Mouse (Mus musculus) midbrain, embryonic 15.5 days (tissue): ENCODE results near the gene Hsf4. TPM values are rescaled to one million over a fixed set of nuclear protein-coding genes. Genes with fewer than 3 reads are reported as not detected.
A peak's percentile ranks its signal among the peaks of the same experiment; 100 is the strongest.

Experiments used
- ATAC-seq: fragments of 200-750 bp; cut with Nextera tagmentation; replicated peaks from 2 replicates; pipeline ENCODE4 v1.8.0; 2017; ENCODE audit warnings: moderate TSS enrichment
- H3K27ac ChIP-seq: fragments of 300-500 bp; sonication (generic); 2 replicates; pipeline ENCODE4 v1.5.1; 2015; ENCODE audit warnings: mild to moderate bottlenecking, inconsistent platforms
- H3K27me3 ChIP-seq: fragments of 300-500 bp; sonication (generic); replicated peaks from 2 replicates; pipeline ENCODE4 v1.6.1; 2015; ENCODE audit warnings: inconsistent platforms
- H3K36me3 ChIP-seq: fragments of 300-500 bp; sonication (generic); replicated peaks from 2 replicates; pipeline ENCODE4 v1.6.1; 2015; ENCODE audit warnings: inconsistent platforms
- H3K4me1 ChIP-seq: fragments of 300-500 bp; sonication (generic); 2 replicates; pipeline ENCODE4 v1.6.1; 2015; ENCODE audit warnings: inconsistent platforms
- H3K4me2 ChIP-seq: fragments of 300-500 bp; sonication (generic); 2 replicates; pipeline ENCODE4 v1.6.1; 2015; ENCODE audit warnings: inconsistent platforms, mild to moderate bottlenecking, moderate library complexity
- H3K4me3 ChIP-seq: fragments of 300-500 bp; sonication (generic); 2 replicates; pipeline ENCODE4 v1.5.1; 2015; ENCODE audit warnings: mild to moderate bottlenecking, inconsistent platforms
- H3K9ac ChIP-seq: fragments of 300-500 bp; sonication (generic); 2 replicates; pipeline ENCODE4 v1.6.1; 2015; ENCODE audit warnings: mild to moderate bottlenecking, inconsistent platforms
- H3K9me3 ChIP-seq: fragments of 300-500 bp; sonication (generic); 2 replicates; pipeline ENCODE4 v1.6.1; 2016; ENCODE audit warnings: inconsistent platforms
- WGBS: fragments of 180-500 bp; shearing (Covaris S2); methylation state at CpG from one replicate; pipeline ENCODE4 v1.1.7; 2015; ENCODE audit warnings: mixed read lengths; 5-methylcytosine and 5-hydroxymethylcytosine counted together
- polyA plus RNA-seq: library from polyadenylated mRNA; unstranded; fragments of >200 nt; fragmentation: Nextera tagmentation; extraction: Ambion mirVana; gene quantifications from 2 replicates; pipeline ENCODE4 v1.2.1, GENCODE M21; 2015

Hsf4 gene
- polyA plus RNA-seq, 1 experiment from 2014 or later: 0.25 TPM

DNA sequence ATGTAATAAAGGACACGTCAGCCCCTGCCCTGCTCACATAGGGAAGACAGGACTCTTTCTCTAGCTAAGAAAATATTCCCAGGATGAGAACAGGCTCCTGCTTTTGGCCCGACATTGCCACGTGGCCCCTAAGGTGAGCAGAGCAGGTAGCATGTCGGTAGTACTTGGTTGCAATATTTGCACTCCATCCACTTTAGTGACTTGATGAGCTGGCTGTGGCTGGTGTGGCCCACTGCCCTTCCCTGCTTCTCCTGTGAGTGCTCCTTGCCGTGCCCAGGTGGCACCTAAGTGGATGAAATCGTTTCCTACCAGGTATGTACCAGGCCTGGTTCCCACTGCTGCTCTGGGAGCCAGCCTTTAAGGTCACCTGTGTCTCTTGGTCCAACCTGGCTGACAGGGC lies 17.6 kb upstream of the Hsf4 start:
- Histone ChIP-seq H3K4me3 (no peak overlapping the region), H3K27ac (no peak overlapping the region), H3K9ac (no peak overlapping the region), H3K27me3 (peaks cover 12% of the 10 kb centered on the region), H3K9me3 (no peaks in the 10 kb centered on the region), H3K36me3 (peaks cover 33% of the 10 kb centered on the region), H3K4me2 (no peak overlapping the region), H3K4me1 (peaks cover 16% of the 10 kb centered on the region)
- WGBS: 95% methylated on average over 6 of the region's 6 CpGs
- no peak for ATAC-seq

DNA sequence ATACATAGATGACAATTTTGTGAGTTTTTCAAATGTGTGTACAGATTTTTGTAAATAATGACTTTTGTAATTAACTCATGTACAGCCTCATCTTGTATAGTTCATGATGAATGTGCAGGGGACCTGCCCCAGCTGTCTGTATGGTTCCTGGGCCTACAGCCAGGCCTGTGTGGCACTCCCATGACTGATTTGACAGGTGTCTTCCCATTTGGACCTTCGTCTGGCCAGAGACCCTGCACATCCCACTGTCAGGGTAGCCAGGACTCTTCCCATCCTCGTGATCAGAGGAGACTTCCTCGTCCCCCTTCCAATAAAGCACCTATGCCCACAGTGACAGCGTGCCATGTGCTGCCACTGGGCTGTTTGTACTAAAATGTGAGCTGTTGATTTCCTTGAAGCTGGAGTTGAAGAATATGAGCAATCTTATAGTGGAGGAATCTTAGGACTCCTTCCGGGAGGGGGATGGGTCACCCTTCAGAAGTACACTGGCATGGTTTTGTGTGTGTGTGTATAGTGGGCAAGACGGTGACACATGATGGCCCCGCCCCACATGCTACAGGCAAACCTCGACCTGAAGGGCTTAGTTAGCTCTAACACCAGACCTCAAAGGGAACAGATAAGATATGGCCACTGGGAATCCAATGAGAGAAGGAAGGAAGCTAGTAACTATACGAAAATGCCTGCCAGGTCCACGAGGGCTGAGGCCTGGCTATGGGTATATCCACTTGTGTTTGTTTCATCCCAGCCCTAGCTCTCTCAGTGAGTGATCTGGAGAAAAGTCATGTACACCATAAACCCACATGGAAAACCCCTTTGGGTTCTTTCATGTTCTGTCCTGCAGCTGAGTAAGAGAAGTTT lies 16.7 kb upstream of the Hsf4 start:
- Histone ChIP-seq H3K36me3 (peaks cover 29% of the 10 kb centered on the region), H3K27ac (no peak overlapping the region), H3K9ac (no peak overlapping the region), H3K4me1 (peaks cover 16% of the 10 kb centered on the region), H3K9me3 (no peaks in the 10 kb centered on the region), H3K27me3 (peaks cover 19% of the 10 kb centered on the region), H3K4me2 (0 out of 2 replicates have a peak overlapping the region, but pooled peaks have one; percentile 90), H3K4me3 (no peak overlapping the region)
- ATAC-seq: no peak
- 93% methylated on average over 10 of the region's 10 CpGs for WGBS

DNA sequence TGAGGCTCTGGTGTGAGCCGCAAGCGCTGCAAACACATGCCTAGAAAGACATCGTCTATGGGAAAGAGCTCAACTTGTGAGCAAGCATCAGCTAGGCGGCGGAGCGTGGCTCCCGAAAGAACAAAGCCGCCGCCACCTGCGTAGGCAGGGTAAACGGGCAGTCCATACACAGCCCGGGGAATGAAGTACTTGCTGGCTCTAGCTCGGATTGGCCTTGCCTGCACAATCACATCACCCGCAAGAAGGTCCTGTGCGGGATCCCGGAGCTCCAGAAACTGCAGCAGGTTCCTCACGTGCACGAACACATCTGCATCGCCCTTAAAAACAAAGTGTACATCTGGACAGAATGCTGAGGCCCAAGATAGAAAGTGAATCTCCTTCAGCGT lies 15.8 kb upstream of the Hsf4 start:
- H3K9me3 ChIP-seq: no peaks in the 10 kb centered on the region
- H3K27ac ChIP-seq: no peak overlapping the region
- peak overlapping the region; percentile 90 for H3K4me2 ChIP-seq
- H3K27me3 ChIP-seq: peaks cover 28% of the 10 kb centered on the region
- H3K4me1 ChIP-seq: peaks cover 18% of the 10 kb centered on the region
- H3K9ac ChIP-seq: peak overlapping the region; percentile 53; the same call in 1 of the 2 replicates
- WGBS: 30% methylated on average over 20 of the region's 20 CpGs
- peak overlapping the region; percentile 53 for H3K4me3 ChIP-seq
- H3K36me3 ChIP-seq: peaks cover 24% of the 10 kb centered on the region
- peak; percentile 41 for ATAC-seq

DNA sequence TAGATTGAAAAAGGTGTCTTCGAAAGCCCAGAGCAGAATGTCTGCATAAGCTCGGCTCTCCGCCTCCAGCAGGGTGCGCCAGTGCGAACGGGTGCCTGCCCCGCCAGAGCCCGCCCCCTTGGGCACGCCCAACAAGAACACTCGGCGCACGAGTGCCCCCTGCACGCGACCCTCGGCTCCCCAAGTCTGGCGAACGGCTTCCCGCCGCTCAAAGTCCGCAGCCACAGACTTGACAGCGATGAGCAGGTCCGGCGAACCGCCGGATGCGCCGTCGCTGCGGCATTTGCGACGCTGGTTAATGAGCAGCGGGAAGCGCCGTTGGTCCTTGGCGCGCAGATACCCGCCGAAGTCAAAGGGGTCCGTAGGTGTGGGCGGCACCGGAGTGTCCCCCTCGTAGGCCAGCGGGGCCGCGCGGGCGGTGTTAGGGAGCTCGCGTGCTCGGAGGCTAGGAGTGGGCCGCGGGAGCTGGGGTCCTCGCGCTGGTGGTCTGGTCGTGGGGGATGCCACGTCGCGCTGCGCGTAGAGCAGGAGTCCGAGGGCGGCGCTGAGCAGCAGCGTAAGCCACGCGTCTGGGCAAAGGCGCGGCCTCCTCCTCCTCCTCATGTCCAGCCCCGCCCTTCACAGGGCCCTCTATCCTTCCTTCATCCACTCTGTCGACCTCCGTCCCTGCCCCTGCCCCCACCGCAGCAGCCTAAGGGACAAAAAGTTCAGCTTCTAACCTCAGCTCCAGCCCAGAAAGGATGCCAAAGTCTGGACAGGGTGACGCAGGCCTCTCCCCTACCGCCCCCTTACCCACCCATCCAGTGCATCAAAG lies 15.2 kb upstream of the Hsf4 start:
- Histone ChIP-seq H3K4me3 (peak overlapping the region; percentile 53), H3K27ac (peak overlapping the region; percentile 53; the same call in 1 of the 2 replicates), H3K9me3 (no peaks in the 10 kb centered on the region), H3K27me3 (peaks cover 34% of the 10 kb centered on the region), H3K4me2 (peak overlapping the region; percentile 90), H3K4me1 (peaks cover 24% of the 10 kb centered on the region), H3K36me3 (peaks cover 22% of the 10 kb centered on the region), H3K9ac (peak overlapping the region; percentile 53)
- under 1% methylated on average over 74 of the region's 74 CpGs for WGBS
- ATAC-seq: peak; percentile 85

DNA sequence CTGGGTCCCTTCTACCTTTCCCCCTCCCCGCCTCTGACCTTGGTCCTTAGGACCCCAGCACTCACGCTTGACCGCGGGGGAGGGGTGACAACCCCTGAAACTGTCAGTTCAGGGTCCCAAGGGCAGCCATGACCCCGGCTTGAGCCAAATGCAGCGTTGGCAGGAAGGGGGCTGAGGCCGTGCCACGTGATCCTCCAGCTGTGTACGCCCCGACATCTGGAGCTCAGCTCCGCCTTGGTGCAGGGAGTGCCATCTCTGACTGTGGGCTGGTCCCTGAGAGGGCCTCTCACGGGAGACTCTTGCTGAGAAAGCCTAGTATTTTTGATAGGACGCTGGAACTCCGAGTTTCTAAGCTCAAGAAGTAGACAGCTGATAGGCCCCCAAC lies 14.6 kb upstream of the Hsf4 start, which contains the start of gene B3gnt9:
B3gnt9 (minus strand) TSS at position 188 of the 385 bp plus-strand sequence.
- H3K4me2 ChIP-seq: peak within 1 kb of the TSS; percentile 90
- H3K27me3 ChIP-seq: peaks cover 39% of the 10 kb centered on the region
- no peaks in the 10 kb centered on the region for H3K9me3 ChIP-seq
- peak; percentile 24 for ATAC-seq
- H3K4me3 ChIP-seq: peak within 1 kb of the TSS; percentile 53
- peaks cover 30% of the 10 kb centered on the region for H3K4me1 ChIP-seq
- peak within 1 kb of the TSS; percentile 53; the same call in 1 of the 2 replicates for H3K27ac ChIP-seq
- H3K9ac ChIP-seq: peak within 1 kb of the TSS; percentile 53
- 3% methylated on average over 14 of the region's 14 CpGs for WGBS
- H3K36me3 ChIP-seq: peaks cover 16% of the 10 kb centered on the region

DNA sequence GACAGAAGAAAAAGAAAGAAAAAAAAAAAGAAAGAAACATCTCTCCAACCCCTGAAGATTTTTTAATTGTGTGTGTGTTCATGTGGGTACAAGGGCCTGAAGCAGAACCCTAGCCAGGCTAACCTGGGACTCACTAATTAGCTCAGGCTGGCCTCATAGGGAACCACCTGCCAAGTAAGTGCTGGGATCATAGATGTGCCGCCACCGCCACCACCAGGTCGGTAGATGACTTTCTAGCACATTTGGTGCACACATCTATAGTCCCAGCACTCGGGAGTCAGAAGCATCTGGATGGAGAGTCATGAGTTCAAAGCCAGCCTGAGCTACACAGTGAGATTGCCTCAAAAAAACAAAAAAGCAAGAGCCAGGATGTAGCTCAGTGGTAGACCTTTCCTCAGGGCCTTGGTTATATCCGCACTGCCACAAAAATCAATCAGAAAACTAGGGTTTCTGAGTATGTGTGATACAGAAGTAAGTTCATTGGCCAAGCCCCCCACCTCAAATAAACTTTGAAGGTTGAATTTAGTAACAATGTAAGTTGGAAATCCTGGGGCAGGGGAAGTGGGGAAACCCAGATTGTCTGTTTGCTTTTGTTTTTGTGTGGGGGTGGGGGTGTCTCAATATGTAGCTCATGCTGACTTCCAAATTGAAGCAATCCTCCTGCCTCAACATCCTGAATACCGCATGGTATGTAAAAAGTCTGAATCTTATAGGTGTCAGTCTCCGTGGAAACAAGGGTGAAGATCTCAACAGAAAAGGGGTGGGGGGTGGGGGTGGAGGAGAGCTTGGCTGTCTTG lies 12.1 kb upstream of the Hsf4 start:
- Histone ChIP-seq H3K4me3 (no peak overlapping the region), H3K4me1 (peaks cover 32% of the 10 kb centered on the region), H3K9me3 (no peaks in the 10 kb centered on the region), H3K36me3 (no peaks in the 10 kb centered on the region), H3K4me2 (no peak overlapping the region), H3K27me3 (peaks cover 61% of the 10 kb centered on the region), H3K9ac (no peak overlapping the region), H3K27ac (no peak overlapping the region)
- no peak for ATAC-seq
- WGBS: 71% methylated on average over 7 of the region's 7 CpGs

DNA sequence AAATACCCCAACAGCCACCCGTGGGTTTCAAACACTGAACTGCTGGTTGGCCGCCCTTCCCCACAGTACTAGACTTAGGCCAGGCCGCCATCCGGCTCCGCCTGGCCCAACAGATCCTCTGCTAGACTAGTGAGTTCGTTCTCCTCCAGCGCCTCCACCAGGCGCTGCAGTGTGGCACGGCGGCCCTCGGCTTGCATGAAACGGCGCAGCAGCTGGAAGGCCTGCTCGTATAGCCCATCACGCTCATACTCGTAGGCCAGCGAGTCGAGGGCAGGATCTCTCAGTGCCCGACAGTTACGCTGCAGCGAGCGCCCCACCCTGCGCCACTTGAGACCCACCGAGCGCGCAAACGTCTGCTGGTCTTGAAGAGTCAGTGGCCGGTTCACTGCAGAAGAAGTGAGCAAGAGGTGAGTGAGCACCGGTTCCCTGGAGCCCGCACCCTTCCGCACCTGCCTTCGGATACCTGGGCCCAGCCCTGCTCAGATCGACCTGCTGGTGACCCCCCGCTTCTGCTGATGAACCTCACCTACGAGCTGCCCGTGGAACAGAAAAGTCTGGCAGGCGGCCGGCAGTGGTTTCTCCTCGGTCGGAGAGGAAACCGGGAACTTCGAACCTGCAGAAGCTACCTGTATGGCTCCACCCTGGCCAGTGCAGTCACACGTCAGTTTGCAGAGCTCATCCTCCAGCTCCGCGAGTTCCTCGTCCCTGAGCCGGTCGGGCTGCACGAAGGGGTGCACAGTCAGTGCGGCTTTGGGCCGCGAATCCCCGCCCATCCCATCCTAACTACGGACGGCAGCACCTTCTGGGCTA lies 10.5 kb upstream of the Hsf4 start:
- peak; percentile 46 for ATAC-seq
- H3K4me1 ChIP-seq: peaks cover 28% of the 10 kb centered on the region

DNA sequence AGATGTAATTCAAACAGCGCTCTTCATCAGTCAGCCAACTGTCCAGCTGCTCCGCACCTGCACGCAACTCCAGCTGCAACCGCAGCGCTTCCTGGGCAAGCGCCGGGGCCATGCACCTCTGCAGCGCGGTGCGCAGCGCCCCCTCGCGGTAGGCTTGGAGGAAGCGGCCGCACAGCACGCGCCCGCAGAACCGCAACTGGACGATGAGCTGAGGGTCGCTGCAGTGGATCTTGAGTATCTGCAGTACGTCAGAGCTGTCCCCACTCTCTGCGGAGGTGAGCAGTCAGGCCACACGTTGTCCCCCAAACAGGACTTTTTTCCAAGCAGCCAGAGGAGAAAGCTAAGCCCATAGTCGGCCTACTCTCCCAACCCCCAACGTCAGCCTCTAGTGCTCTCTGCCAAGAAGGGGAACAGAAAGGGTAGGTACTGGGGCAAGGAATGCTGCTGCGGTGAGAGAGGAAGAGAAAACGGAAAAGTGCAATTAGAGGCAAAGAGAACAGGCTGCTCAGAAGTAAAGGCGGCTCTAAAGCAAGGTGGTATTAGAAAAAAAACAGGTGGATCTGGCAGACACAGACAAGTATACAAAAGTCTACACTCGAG lies 9.8 kb upstream of the Hsf4 start:
- peak overlapping the region; percentile 61 for H3K4me2 ChIP-seq
- no peaks in the 10 kb centered on the region for H3K36me3 ChIP-seq
- peak overlapping the region; percentile 35 for H3K4me3 ChIP-seq
- H3K27ac ChIP-seq: no peak overlapping the region
- 3% methylated on average over 30 of the region's 30 CpGs for WGBS
- H3K9me3 ChIP-seq: no peaks in the 10 kb centered on the region
- peak; percentile 59 for ATAC-seq
- peaks cover 77% of the 10 kb centered on the region for H3K27me3 ChIP-seq
- peak overlapping the region; percentile 3; the same call in 1 of the 2 replicates for H3K9ac ChIP-seq
- peaks cover 27% of the 10 kb centered on the region for H3K4me1 ChIP-seq

More for the DNA sequence above, 10.5 kb upstream of the Hsf4 start:
- Histone ChIP-seq H3K9ac (peak overlapping the region; percentile 3; the same call in 1 of the 2 replicates), H3K36me3 (no peaks in the 10 kb centered on the region), H3K4me2 (peak overlapping the region; percentile 61), H3K27ac (no peak overlapping the region), H3K9me3 (no peaks in the 10 kb centered on the region), H3K27me3 (peaks cover 75% of the 10 kb centered on the region), H3K4me3 (peak overlapping the region; percentile 35)
- WGBS: 3% methylated on average over 55 of the region's 55 CpGs

DNA sequence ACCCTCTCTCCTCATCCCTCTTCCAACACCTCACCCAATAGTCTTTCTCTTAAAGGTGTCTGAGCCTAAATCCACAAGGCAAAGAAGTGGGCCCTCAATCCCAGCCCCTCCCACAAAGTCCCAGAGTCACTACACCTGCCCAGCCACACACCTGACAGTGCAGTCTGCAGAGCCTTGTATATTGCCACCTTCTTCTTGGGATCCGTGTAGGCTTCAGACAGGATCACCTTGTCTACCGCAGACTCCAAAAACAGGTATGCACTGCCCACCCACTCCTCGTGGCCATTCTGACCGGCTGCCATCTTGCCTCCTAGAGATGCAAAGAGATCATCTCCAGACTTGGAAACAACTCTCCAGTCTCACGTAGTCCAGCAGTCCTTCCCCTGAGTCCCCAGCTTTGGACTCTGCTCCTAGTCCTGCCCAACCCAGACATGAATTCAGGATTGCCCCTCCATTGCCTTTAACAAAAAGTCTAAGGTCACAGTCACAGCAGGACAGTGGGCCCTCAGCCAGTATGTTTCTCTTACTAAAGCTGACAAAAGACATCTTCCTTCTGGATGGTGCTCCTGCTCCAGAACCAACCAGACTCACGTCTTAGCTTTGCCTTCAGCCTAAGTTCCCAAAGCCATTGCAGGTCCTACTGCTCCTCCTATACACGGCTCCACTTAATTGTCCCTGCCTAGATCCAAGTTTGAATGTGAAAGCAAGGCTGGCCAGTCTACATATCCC lies 9.1 kb upstream of the Hsf4 start:
- ATAC-seq: no peak
- WGBS: 65% methylated on average over 7 of the region's 7 CpGs
- H3K27me3 ChIP-seq: peaks cover 80% of the 10 kb centered on the region

DNA sequence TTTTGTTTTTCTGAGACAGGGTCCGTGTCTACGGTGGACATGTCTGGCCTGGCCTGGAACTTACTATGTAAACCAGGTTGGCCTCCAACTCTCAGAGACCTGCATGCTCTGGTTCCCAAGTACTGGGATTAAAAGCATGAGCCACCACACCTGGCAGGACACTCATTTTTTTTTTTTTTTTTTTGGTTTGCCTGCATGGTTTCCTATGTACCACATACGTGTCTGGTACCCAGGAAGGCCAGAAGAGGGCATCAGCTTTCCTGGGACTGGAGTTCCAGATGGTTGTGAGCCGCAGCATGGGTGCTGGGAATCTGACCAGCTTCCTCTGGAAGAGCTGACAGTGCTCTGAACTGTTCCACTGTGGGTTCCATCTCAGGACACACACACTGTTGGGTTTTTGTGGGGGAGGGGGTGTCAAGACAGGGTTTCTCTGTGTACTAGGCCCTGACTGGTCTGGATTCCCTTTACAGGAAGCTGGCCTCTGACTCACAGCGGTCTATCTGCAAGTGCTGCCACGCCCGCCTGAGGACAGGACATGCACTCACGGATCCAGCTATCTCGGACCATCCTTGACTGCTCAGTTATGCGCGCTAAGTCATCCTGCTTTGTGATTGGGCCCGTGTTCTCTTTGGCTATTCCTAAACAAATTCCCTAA lies 8.1 kb upstream of the Hsf4 start:
- Histone ChIP-seq H3K4me1 (peaks cover 26% of the 10 kb centered on the region), H3K36me3 (no peaks in the 10 kb centered on the region), H3K4me2 (no peak overlapping the region), H3K4me3 (no peak overlapping the region), H3K9me3 (no peaks in the 10 kb centered on the region), H3K9ac (no peak overlapping the region), H3K27ac (no peak overlapping the region), H3K27me3 (peaks cover 82% of the 10 kb centered on the region)
- 89% methylated on average over 12 of the region's 12 CpGs for WGBS
- ATAC-seq: no peak

More for the DNA sequence above, 9.1 kb upstream of the Hsf4 start:
- H3K36me3 ChIP-seq: no peaks in the 10 kb centered on the region
- H3K4me2 ChIP-seq: no peak overlapping the region
- H3K27ac ChIP-seq: no peak overlapping the region
- H3K9me3 ChIP-seq: no peaks in the 10 kb centered on the region
- H3K4me1 ChIP-seq: peaks cover 26% of the 10 kb centered on the region
- no peak overlapping the region for H3K4me3 ChIP-seq
- H3K9ac ChIP-seq: no peak overlapping the region
